Mouse (Mus musculus): Measurements from ENCODE around the gene Elp4.

GRCm38 (mm10) chr2:105792339-105793120 is 111.8 kb downstream of the Elp4 start:
- no peak for TF ChIP-seq CTCF (IDR thresholded peaks at IDR 0.05; ENCODE audit: insufficient read depth, low read depth, low read length)
- TF ChIP-seq POLR2A (IDR thresholded peaks at IDR 0.05; ENCODE audit: insufficient read depth, low read depth, low read length) = no peak
